Mouse (Mus musculus): Measurements from ENCODE around the gene Ear14.

DNA sequence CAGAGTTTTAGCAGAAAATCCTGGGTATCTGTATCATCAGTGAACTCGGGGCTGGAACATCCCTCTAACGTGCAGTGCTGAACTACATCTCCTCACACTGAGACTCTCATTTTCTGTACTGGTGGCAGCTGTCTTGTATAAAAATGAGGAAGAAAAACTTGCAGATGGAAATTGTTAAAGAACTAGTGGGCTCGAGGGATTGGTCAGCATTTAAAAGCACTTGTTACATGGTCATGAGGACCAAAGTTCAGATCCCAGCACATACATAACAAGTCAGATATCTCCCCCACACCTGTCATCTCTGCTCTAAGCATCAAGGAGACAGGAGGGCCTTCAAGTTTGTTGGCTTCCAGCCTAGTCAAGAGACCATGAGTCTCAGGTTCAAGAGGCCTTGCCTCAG, 47.2 kb downstream of the Ear14 start:
- TF ChIP-seq POLR2A (IDR thresholded peaks at IDR 0.05; ENCODE audit: low read depth, low read length) (no peak), CTCF (conservative IDR thresholded peaks at IDR 0.05; ENCODE audit: insufficient read depth, insufficient read length, low read depth, low read length) (no peak)

All from kidney, adult 2 months (tissue).